Mouse (Mus musculus) left cerebral cortex, adult 18-20 months (tissue): ENCODE measurements around the gene Pparg. TPM values are rescaled to one million over a fixed set of nuclear protein-coding genes. Genes with fewer than 3 reads are reported as not detected.

Source experiments
- DNase-seq, 2 experiments: peaks; one replicate each; pipeline ENCODE4 v3.0.0; 2021 to 2022; ENCODE audit warnings: low spot score in 2 of 2, mixed read lengths in 1 of 2
- total RNA-seq, 2 experiments: library from RNA; stranded (reverse); gene quantifications; 2 replicates each; pipeline ENCODE4 v1.2.3; 2021

Pparg gene
- total RNA-seq, 2 experiments from 2014 or later, result 8.8 to 10.0 TPM

- DNase-seq, result peak; percentile 31 to 40
Observed at GRCm38 (mm10) chr6:115361606-115362462, 1.1 kb downstream of the Pparg start.

- DNase-seq, result no peak
Observed at GRCm38 (mm10) chr6:115366869-115367610, 6.3 kb downstream of the Pparg start.

GRCm38 (mm10) chr6:115374871-115375852 is 14.4 kb downstream of the Pparg start:
- DNase-seq, result no peak

- no peak for DNase-seq
Observed at GRCm38 (mm10) chr6:115380596-115380995, 19.8 kb downstream of the Pparg start.

GRCm38 (mm10) chr6:115382712-115383111 is 22.0 kb downstream of the Pparg start:
- no peak for DNase-seq

GRCm38 (mm10) chr6:115389945-115390540 is 29.3 kb downstream of the Pparg start:
- no peak for DNase-seq

- no peak for DNase-seq
Observed at GRCm38 (mm10) chr6:115396911-115397310, 36.2 kb downstream of the Pparg start.

GRCm38 (mm10) chr6:115404354-115404753 is 43.6 kb downstream of the Pparg start:
- DNase-seq, result no peak

GRCm38 (mm10) chr6:115411477-115411876 is 50.7 kb downstream of the Pparg start:
- DNase-seq, result no peak

GRCm38 (mm10) chr6:115418171-115418570 is 57.4 kb downstream of the Pparg start:
- DNase-seq, result no peak

GRCm38 (mm10) chr6:115418964-115419363 is 58.2 kb downstream of the Pparg start:
- no peak for DNase-seq

- no peak for DNase-seq
Observed at GRCm38 (mm10) chr6:115420963-115421362, 60.2 kb downstream of the Pparg start.

GRCm38 (mm10) chr6:115421665-115422064 is 60.9 kb downstream of the Pparg start:
- no peak for DNase-seq

- DNase-seq, result no peak
Observed at GRCm38 (mm10) chr6:115424433-115424832, 63.7 kb downstream of the Pparg start.

GRCm38 (mm10) chr6:115432726-115433125 is 72.0 kb downstream of the Pparg start:
- DNase-seq, result no peak

- DNase-seq, result no peak
Observed at GRCm38 (mm10) chr6:115434054-115434453, 73.3 kb downstream of the Pparg start.

- no peak for DNase-seq
Observed at GRCm38 (mm10) chr6:115434816-115435215, 74.1 kb downstream of the Pparg start.

GRCm38 (mm10) chr6:115440231-115441006 is 79.7 kb downstream of the Pparg start:
- no peak for DNase-seq

GRCm38 (mm10) chr6:115452501-115452900 is 91.8 kb downstream of the Pparg start:
- no peak for DNase-seq
